Mouse (Mus musculus): ENCODE results near the gene Pitpnm3. TPM values are rescaled to one million over a fixed set of nuclear protein-coding genes. Genes with fewer than 3 reads are reported as not detected.
A peak's percentile ranks its signal among the peaks of the same experiment; 100 is the strongest.

The Pitpnm3 gene
- polyA plus RNA-seq, 1 experiment from 2014 or later = 0.60 TPM

DNA sequence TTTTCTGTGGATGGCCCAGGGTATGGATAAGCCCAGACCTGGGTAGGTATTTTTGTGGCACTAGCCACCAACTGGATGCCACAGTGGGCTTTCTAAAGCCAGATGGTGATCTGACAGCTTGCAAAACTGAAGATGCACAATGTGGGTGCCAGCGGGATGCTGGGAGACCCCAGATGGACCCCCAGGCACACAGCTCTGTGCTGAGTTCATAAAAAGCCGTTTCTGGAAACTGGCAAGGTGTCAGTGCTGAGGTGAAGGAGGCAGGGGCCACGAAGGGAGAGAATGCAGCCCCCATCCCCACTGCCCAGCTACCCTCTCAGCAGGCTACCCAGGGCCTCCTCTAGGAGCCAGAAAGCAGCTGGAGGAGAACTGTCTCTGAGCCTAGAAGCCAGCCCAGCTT, 78.4 kb downstream of the Pitpnm3 start:
- Histone ChIP-seq H3K4me1 (peaks cover 7% of the 10 kb centered on the region), H3K27ac (no peak overlapping the region), H3K9me3 (no peaks in the 10 kb centered on the region), H3K4me3 (no peak overlapping the region), H3K4me2 (replicated peaks) (no peak overlapping the region), H3K36me3 (no peaks in the 10 kb centered on the region), H3K27me3 (replicated peaks) (0 out of 2 replicates have a peak, but pooled peaks cover 3% of the 10 kb centered on the region), H3K9ac (no peak overlapping the region)
- ATAC-seq (ENCODE audit: low FRiP score, low read depth) = no peak
- 71% methylated on average over 3 of the region's 3 CpGs for WGBS

DNA sequence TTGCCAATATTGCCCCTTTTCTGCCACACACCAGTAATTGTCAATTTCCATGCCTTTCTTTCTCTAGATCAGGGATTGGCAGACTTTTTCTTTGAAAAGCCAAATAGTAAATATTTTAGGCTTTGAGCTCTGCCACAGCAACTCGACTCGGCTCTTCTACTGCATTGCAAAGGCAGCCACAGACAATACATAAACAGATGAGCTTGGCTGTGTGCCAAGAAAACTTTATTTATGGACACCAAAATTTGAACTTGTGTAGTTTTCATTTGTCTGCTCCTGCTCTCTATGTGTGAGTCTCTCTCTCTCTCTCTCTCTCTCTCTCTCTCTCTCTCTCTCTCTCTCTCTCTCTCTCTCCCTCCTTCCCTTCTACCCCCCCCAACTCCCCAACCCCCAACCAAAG, 80.4 kb downstream of the Pitpnm3 start:
- WGBS = 53% methylated on average over 2 of the region's 2 CpGs
- Histone ChIP-seq H3K36me3 (no peaks in the 10 kb centered on the region), H3K4me2 (replicated peaks) (no peak overlapping the region), H3K27me3 (replicated peaks) (peaks cover 15% of the 10 kb centered on the region), H3K9me3 (no peaks in the 10 kb centered on the region), H3K27ac (no peak overlapping the region), H3K4me3 (no peak overlapping the region), H3K4me1 (peaks cover 19% of the 10 kb centered on the region), H3K9ac (no peak overlapping the region)
- no peak for ATAC-seq (ENCODE audit: low FRiP score, low read depth)

DNA sequence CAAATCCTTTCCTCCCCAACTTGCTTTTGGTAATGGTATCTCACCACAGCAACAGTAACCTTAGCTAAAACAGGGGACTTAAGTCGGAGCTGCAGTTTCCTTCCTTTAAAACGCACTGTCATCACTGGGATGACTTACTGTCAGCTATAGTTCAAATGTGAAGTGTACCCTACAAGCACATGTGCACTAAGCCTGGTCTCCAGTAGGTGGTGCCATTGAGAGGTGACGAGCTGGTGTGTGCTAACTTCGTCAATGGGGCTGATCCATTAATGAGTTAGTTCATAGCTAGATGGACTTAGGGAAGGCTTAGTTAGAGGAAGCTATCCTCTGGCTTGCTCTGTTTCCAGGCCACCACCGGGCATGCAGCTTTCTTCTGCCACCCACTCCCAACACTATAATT, 82.9 kb downstream of the Pitpnm3 start:
- Histone ChIP-seq H3K27ac (no peak overlapping the region), H3K4me3 (no peak overlapping the region), H3K9me3 (no peaks in the 10 kb centered on the region), H3K27me3 (replicated peaks) (peaks cover 26% of the 10 kb centered on the region), H3K9ac (no peak overlapping the region), H3K4me2 (replicated peaks) (no peak overlapping the region), H3K36me3 (no peaks in the 10 kb centered on the region), H3K4me1 (peaks cover 19% of the 10 kb centered on the region)
- WGBS = 17% methylated on average over 5 of the region's 5 CpGs
- no peak for ATAC-seq (ENCODE audit: low FRiP score, low read depth)

DNA sequence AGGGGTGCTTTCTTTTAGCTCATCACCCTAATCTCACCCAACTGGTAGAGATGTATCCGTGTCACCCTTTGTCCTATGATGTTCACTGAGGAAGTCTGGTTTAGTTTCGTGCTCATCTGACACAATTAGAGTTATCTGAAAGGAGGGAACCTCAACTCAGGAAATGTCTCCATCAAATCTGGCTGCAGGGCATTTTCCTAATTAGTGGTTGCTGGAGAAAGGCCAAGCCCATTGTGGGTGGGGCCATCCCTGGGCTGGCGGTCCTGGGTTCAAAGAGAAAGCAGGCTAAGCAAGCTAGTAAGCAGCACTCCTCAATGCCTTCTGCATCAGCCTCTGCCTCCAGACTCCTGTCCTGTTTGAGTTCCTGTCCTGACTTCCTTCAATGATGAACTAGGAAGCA, 83.4 kb downstream of the Pitpnm3 start:
- no peak overlapping the region for H3K27ac ChIP-seq

DNA sequence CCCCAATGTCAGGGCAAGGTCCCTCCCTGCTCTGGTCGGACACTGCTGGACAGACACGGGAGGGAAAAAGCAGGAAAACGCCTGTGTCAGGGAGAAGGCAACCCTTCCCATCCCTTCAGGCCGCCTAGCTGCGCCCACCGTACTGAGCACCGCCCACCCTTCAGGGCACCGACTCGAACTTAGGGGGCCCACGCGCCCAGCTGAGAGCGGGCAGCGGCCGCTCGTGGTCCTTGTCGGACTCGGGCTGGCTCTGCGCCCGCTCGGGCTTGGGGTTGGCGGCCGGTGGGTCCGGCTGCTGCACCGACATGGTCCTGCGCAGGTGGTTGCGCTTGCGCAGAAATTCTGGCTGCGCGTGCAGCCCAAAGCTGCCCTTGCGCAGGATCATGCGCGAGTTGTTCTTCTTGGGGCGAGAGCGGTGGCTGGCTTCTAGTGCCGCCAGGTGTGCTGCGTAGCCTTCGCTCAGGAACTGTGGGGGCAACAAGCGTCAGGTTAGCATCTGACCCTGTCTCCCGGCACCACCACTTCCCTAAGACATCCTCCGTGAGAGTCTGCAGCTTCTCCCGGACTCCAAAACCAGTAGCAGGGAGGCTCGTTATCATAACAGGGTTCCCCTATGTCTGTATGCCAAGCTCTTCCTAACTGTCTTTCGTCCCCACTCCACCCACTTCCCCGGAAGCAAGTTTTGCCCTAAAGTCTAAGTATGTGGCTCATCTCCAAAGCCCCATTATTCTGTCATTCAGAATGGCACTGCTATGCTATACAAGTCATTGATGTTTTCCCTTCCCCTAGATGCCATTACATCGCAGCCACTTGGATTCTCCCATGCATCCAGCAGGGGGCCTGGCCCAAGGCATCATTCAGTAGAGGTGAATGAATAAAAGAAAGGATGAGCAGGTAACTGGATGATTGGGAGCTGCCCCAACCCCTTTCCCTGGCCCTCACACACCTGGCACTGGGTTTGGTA, 84.4 kb downstream of the Pitpnm3 start:
- Histone ChIP-seq H3K4me2 (replicated peaks) (peak overlapping the region; percentile 70), H3K27me3 (replicated peaks) (peaks cover 26% of the 10 kb centered on the region), H3K9ac (peak overlapping the region; percentile 48), H3K36me3 (no peaks in the 10 kb centered on the region), H3K4me1 (peaks cover 19% of the 10 kb centered on the region), H3K27ac (no peak overlapping the region), H3K4me3 (peak overlapping the region; percentile 40), H3K9me3 (no peaks in the 10 kb centered on the region)
- ATAC-seq (ENCODE audit: low FRiP score, low read depth) = peak; percentile 46
- 2% methylated on average over 45 of the region's 45 CpGs for WGBS

More for the DNA sequence above, 83.4 kb downstream of the Pitpnm3 start:
- no peak for ATAC-seq (ENCODE audit: low FRiP score, low read depth)
- Histone ChIP-seq H3K4me3 (no peak overlapping the region), H3K4me1 (peaks cover 19% of the 10 kb centered on the region), H3K9ac (no peak overlapping the region), H3K36me3 (no peaks in the 10 kb centered on the region), H3K27me3 (replicated peaks) (peaks cover 26% of the 10 kb centered on the region), H3K4me2 (replicated peaks) (no peak overlapping the region), H3K9me3 (no peaks in the 10 kb centered on the region)
- 70% methylated on average over 3 of the region's 3 CpGs for WGBS

DNA sequence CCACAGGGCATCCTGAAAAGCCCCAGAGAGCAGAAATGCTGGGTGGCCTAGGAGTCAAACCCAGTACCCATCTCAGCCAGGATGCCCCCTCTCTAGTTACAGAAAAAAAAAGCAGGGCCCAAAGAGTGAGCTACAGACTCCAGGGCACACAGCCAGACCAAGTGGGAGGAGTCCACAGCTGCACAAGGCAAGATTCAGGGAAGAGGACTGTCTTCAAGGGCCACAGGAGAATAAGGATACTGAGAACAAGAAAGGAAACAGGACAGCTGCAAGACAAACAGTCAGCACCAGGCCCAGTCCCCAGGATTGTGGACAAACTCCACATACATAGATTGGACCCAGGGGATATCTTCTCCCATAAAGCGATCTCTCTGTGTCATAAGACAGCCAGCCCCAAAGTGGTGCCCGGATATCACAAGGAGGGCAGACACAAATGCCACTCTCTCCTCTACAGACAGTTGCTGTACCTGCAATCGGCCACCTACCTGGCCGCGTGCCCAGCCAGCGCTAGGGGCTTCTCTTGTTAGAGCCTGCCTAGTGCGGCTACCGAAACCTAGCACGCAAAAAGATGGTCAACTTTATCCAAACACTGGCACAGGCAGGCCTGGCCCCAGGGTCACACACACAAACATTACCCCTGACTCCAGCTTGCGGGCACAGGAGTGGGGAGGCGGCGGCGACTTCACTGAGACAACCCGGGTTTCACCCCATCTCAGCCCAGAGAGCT, 85.2 kb downstream of the Pitpnm3 start:
- Histone ChIP-seq H3K4me3 (peak overlapping the region; percentile 40), H3K4me1 (peaks cover 16% of the 10 kb centered on the region), H3K4me2 (replicated peaks) (peak overlapping the region; percentile 70), H3K9me3 (no peaks in the 10 kb centered on the region), H3K36me3 (peaks cover 7% of the 10 kb centered on the region), H3K9ac (peak overlapping the region; percentile 48), H3K27me3 (replicated peaks) (peaks cover 26% of the 10 kb centered on the region), H3K27ac (no peak overlapping the region)
- WGBS = 29% methylated on average over 14 of the region's 14 CpGs
- no peak; the same call in 1 of the 2 replicates for ATAC-seq (ENCODE audit: low FRiP score, low read depth)

DNA sequence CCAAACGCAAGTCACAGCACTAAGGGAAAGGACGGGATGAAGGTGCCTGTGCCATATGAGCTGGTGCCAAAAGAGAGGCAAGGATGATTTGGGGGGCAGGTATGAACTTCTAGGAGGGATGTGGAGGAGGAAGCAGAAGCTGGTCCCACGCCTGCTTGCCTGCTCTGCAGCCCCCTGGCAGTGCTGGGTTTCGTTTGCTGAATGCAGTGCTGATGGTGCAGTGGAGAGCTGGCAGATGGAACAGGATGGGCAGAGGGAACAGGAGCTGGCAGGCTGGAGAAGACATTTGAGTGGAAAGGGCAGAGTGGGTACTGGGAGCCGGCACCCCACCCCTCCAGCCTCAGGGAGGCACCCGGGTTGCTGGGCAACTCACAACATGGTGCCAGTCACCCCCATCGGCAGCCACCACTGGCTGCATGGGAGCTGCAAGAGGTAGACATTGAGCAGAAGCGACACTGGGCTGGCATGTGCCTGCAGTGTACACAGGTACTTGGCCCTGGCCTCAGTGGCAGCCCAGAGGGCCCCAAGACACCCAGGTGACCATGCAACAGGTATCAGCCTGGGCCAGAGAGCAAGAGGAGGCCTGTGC, 86.3 kb downstream of the Pitpnm3 start:
- no peak overlapping the region for H3K4me3 ChIP-seq
- H3K27ac ChIP-seq = no peak overlapping the region
- H3K9ac ChIP-seq = no peak overlapping the region
- no peak for ATAC-seq (ENCODE audit: low FRiP score, low read depth)
- no peak overlapping the region for H3K4me2 ChIP-seq (replicated peaks)
- peaks cover 20% of the 10 kb centered on the region for H3K4me1 ChIP-seq
- 71% methylated on average over 8 of the region's 8 CpGs for WGBS
- H3K9me3 ChIP-seq = no peaks in the 10 kb centered on the region
- H3K27me3 ChIP-seq (replicated peaks) = peaks cover 26% of the 10 kb centered on the region
- peaks cover 16% of the 10 kb centered on the region for H3K36me3 ChIP-seq

DNA sequence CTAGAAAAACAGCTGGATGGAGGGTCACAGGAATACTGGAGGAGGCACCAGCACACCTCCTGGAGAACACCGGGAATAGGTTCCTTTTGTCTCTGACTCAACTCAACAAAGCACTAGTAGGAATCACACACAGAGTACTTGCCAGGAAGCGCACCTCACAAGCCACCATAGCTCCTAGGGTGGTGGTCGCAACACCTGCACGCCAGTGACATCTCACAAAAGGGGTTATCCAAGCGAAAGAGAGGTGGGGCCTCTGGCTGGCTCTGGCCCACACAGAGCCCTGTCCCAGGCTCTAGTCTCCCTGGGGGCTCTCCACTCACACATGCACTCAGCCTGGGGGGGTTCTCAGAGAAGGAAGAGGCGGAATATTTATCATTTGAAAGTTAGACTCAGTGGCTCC, 86.8 kb downstream of the Pitpnm3 start:
- H3K27me3 ChIP-seq (replicated peaks) = peaks cover 26% of the 10 kb centered on the region
- no peak for ATAC-seq (ENCODE audit: low FRiP score, low read depth)

DNA sequence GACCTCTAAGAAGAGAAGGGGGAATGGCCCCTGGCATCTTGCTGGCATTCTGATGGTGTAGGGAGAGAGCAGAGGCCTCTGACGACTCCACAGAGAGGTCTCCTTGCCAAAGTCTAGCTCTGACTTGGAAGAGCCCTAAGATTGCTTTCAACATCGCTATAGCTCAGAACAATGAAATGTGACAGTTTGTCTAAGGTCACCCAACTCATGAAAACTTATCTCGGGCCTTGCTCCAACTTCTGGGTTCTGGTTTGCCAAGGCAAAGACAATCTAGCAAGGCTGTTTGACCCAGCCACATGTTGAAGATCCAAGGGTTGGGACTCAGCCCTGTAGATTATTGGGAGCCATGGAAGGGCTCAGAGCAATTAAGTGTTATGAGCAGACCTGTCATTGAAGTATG, 91.3 kb downstream of the Pitpnm3 start:
- Histone ChIP-seq H3K4me3 (no peak overlapping the region), H3K27ac (no peak overlapping the region), H3K9me3 (no peaks in the 10 kb centered on the region), H3K4me2 (replicated peaks) (peak overlapping the region; percentile 84), H3K27me3 (replicated peaks) (0 out of 2 replicates have a peak, but pooled peaks cover 2% of the 10 kb centered on the region), H3K36me3 (peaks cover 16% of the 10 kb centered on the region), H3K9ac (no peak overlapping the region), H3K4me1 (peaks cover 48% of the 10 kb centered on the region)
- ATAC-seq (ENCODE audit: low FRiP score, low read depth) = no peak
- 94% methylated on average over 3 of the region's 3 CpGs for WGBS

More for the DNA sequence above, 86.8 kb downstream of the Pitpnm3 start:
- Histone ChIP-seq H3K9ac (no peak overlapping the region), H3K4me1 (peaks cover 25% of the 10 kb centered on the region), H3K9me3 (no peaks in the 10 kb centered on the region), H3K4me3 (no peak overlapping the region), H3K36me3 (peaks cover 16% of the 10 kb centered on the region), H3K27ac (no peak overlapping the region), H3K4me2 (replicated peaks) (no peak overlapping the region)
- 70% methylated on average over 6 of the region's 6 CpGs for WGBS

DNA sequence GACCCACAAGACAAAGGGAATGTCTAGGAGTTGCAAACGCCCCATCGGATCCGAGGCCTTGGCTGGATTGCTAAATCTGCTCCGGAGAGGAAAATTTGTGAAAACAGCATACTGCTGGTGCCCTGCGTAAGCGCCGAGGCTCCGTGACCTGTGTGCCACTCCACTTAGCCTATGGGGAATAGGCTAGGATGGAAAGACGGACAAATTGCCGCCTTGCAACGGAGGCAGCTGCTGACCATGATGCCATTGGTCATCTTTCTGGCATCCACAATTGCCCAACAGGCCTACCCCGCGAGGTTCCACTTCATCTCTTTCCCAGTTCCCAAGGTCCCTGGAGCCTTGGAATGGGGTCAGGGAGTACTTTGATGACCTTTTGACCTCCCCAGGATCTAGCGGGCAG, 92.9 kb downstream of the Pitpnm3 start:
- Histone ChIP-seq H3K4me1 (peaks cover 60% of the 10 kb centered on the region), H3K9ac (peak overlapping the region; percentile 69), H3K4me2 (replicated peaks) (peak overlapping the region; percentile 84), H3K27ac (no peak overlapping the region), H3K36me3 (peaks cover 16% of the 10 kb centered on the region), H3K27me3 (replicated peaks) (no peaks in the 10 kb centered on the region), H3K9me3 (no peaks in the 10 kb centered on the region), H3K4me3 (peak overlapping the region; percentile 64)
- under 1% methylated on average over 14 of the region's 14 CpGs for WGBS
- no peak; the same call in none of the 2 replicates for ATAC-seq (ENCODE audit: low FRiP score, low read depth)

DNA sequence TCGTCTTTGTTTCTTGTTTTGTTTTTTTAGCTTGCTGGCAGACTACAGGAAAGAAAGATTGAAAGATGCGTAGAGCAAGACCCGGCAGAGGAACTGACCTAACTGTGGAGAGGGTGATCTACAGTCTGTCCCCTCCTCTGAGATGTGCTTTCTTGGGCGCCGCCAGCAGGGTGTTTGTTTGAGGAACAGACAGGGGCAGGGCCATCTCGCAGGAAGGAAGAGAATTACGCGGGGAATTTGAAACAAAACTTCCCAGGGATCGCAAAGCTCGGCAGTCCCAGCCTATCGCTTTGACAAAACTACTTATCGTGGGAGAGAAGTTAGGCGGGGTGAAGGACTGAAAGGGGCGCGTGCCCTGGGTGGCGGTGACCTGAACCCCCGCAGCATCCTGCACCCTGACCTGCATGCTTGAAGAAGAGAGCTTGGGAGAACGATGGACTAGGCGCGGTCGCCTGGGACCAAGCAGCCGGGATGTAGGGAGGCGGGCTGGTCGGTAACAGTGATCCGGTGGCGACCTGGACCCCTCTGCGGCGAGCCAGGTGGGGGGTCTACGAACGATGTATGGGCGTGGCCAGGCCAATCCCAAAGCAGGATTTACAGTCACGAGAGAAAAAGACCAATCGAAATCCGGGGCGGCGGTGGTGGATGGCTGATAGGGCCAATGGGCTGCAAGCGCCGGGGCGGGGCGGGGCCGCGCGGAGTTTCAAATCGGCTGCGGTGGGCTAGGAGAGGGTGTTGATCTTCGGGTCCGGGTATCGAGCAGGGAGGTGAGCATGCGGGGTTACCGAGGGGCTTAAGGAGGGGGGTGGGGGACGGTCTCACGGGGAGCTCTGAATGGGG, 93.6 kb downstream of the Pitpnm3 start, which contains the start of gene Pimreg:
Gene Pimreg, plus strand, starts transcription at position 265 of the 840 bp plus-strand sequence.
- Histone ChIP-seq H3K4me2 (replicated peaks) (peak within 1 kb of the TSS; percentile 84), H3K4me1 (peaks cover 60% of the 10 kb centered on the region), H3K4me3 (peak within 1 kb of the TSS; percentile 64), H3K27me3 (replicated peaks) (no peaks in the 10 kb centered on the region), H3K27ac (peak within 1 kb of the TSS; percentile 37; the same call in 1 of the 2 replicates), H3K36me3 (peaks cover 16% of the 10 kb centered on the region), H3K9ac (peak within 1 kb of the TSS; percentile 69), H3K9me3 (no peaks in the 10 kb centered on the region)
- WGBS = under 1% methylated on average over 52 of the region's 52 CpGs
- peak; percentile 91 for ATAC-seq (ENCODE audit: low FRiP score, low read depth)

All from neural tube, embryonic 12.5 days (tissue).